10 mouse cellular contexts compared by ENCODE assay signal in genomic region chr3:142311075-142311474, GRCm38 (mm10).
A peak's percentile ranks its signal among the peaks of the same experiment; 100 is the strongest.
DNase-seq lines count a peak whose midpoint lies in the region; ATAC-seq lines count a peak whose summit lies in the region.
"Had no signal": no experiment of that assay in that cellular context is flagged by ENCODE, and none has a peak within 500 bp of the region (broad histone marks: within the 10 kb centered on the region; RNA-seq: fewer than 3 reads in every experiment).

No protein-coding gene starts in this region.

- peak; percentile 80 for ATAC-seq in forebrain, embryonic 11.5 days (replicated peaks; ENCODE audit: low FRiP score)
- peak; percentile 81 for ATAC-seq in forebrain, embryonic 16.5 days
- peak; percentile 86 for ATAC-seq in midbrain, embryonic 15.5 days (replicated peaks)
- ATAC-seq in megakaryocyte-erythroid progenitor cell, adult 5-6 weeks (replicated peaks; ENCODE audit: low FRiP score, low TSS enrichment, poor library complexity, severe bottlenecking): no peak

- H3K36me3 ChIP-seq in forebrain, embryonic 11.5 days (ENCODE audit: control insufficient read depth, insufficient read depth, low read length): no peaks in the 10 kb centered on the region
- no peaks in the 10 kb centered on the region for H3K36me3 ChIP-seq in forebrain, embryonic 10.5 days (replicated peaks)
- H3K36me3 ChIP-seq in forebrain, embryonic 16.5 days (ENCODE audit: control insufficient read depth, insufficient read depth): no peaks in the 10 kb centered on the region
- no peaks in the 10 kb centered on the region for H3K36me3 ChIP-seq in midbrain, embryonic 15.5 days (replicated peaks)
- H3K36me3 ChIP-seq: lung, embryonic 15.5 days had no signal

- no peak overlapping the region for H3K4me3 ChIP-seq in forebrain, embryonic 11.5 days (ENCODE audit: low read depth, low read length)
- H3K4me3 ChIP-seq in forebrain, embryonic 10.5 days: no peak overlapping the region
- H3K4me3 ChIP-seq in forebrain, embryonic 16.5 days (replicated peaks; ENCODE audit: low read length): no peak overlapping the region
- no peak overlapping the region for H3K4me3 ChIP-seq in midbrain, embryonic 15.5 days
- H3K4me3 ChIP-seq: lung, embryonic 15.5 days had no signal

- intact Hi-C loops in left cerebral cortex, postnatal 4 days (cut with DNase I): no loop called here

- no peaks in the 10 kb centered on the region for H3K27me3 ChIP-seq in forebrain, embryonic 11.5 days (ENCODE audit: control insufficient read depth, insufficient read depth, low read length)
- no peaks in the 10 kb centered on the region for H3K27me3 ChIP-seq in forebrain, embryonic 10.5 days (ENCODE audit: poor library complexity, severe bottlenecking)
- no peaks in the 10 kb centered on the region for H3K27me3 ChIP-seq in forebrain, embryonic 16.5 days (replicated peaks; ENCODE audit: control insufficient read depth, insufficient read depth, low read length)
- no peaks in the 10 kb centered on the region for H3K27me3 ChIP-seq in midbrain, embryonic 15.5 days (replicated peaks)
- H3K27me3 ChIP-seq: lung, embryonic 15.5 days had no signal

- no peaks in the 10 kb centered on the region for H3K9me3 ChIP-seq in forebrain, embryonic 11.5 days (ENCODE audit: control insufficient read depth, low read length)
- no peaks in the 10 kb centered on the region for H3K9me3 ChIP-seq in forebrain, embryonic 10.5 days
- no peaks in the 10 kb centered on the region for H3K9me3 ChIP-seq in forebrain, embryonic 16.5 days (ENCODE audit: control insufficient read depth, low read length)
- H3K9me3 ChIP-seq in midbrain, embryonic 15.5 days: no peaks in the 10 kb centered on the region
- H3K9me3 ChIP-seq: lung, embryonic 15.5 days had no signal

- WGBS in forebrain, embryonic 11.5 days: 42% methylated on average over 2 of the region's 2 CpGs
- 56% methylated on average over 2 of the region's 2 CpGs for WGBS in forebrain, embryonic 10.5 days
- WGBS in forebrain, embryonic 16.5 days: 13% methylated on average over 2 of the region's 2 CpGs
- WGBS in midbrain, embryonic 15.5 days: 40% methylated on average over 2 of the region's 2 CpGs

- H3K9ac ChIP-seq in forebrain, embryonic 11.5 days (ENCODE audit: low read length): no peak overlapping the region
- no peak overlapping the region for H3K9ac ChIP-seq in forebrain, embryonic 16.5 days (replicated peaks; ENCODE audit: low read depth, low read length)
- H3K9ac ChIP-seq in midbrain, embryonic 15.5 days: no peak overlapping the region
- H3K9ac ChIP-seq: lung, embryonic 15.5 days had no signal

- H3K4me2 ChIP-seq in forebrain, embryonic 11.5 days (ENCODE audit: low read depth, low read length, severe bottlenecking): no peak overlapping the region
- no peak overlapping the region for H3K4me2 ChIP-seq in forebrain, embryonic 16.5 days (ENCODE audit: low read length)
- H3K4me2 ChIP-seq in midbrain, embryonic 15.5 days: no peak overlapping the region
- H3K4me2 ChIP-seq: lung, embryonic 15.5 days had no signal

- H3K4me1 ChIP-seq in forebrain, embryonic 11.5 days (replicated peaks; ENCODE audit: control insufficient read depth, insufficient read depth, low read length): peaks cover 11% of the 10 kb centered on the region
- H3K4me1 ChIP-seq in forebrain, embryonic 10.5 days: peaks cover 32% of the 10 kb centered on the region
- H3K4me1 ChIP-seq in forebrain, embryonic 16.5 days (replicated peaks; ENCODE audit: control insufficient read depth, insufficient read depth, low read length): 0 out of 2 replicates have a peak, but pooled peaks cover 3% of the 10 kb centered on the region
- 0 out of 2 replicates have a peak, but pooled peaks cover 4% of the 10 kb centered on the region for H3K4me1 ChIP-seq in midbrain, embryonic 15.5 days

- H3K27ac ChIP-seq in forebrain, embryonic 11.5 days (ENCODE audit: low read depth, low read length): no peak overlapping the region
- no peak overlapping the region for H3K27ac ChIP-seq in forebrain, embryonic 10.5 days
- no peak overlapping the region for H3K27ac ChIP-seq in forebrain, embryonic 16.5 days (ENCODE audit: low read length)
- H3K27ac ChIP-seq in midbrain, embryonic 15.5 days: no peak overlapping the region
- H3K27ac ChIP-seq: lung, embryonic 15.5 days had no signal

- peak; percentile 55 for DNase-seq in forebrain, embryonic 11.5 days (ENCODE audit: low spot score)
- no peak for DNase-seq in forebrain, embryonic 10.5 days (ENCODE audit: extremely low spot score, low spot score)
- peak; percentile 66 for DNase-seq in left cerebral cortex, postnatal 4 days
- DNase-seq in left cerebral cortex, adult 8-10 months (ENCODE audit: low spot score in 2 of 2): no peak
- no peak for DNase-seq in spleen, postnatal 14 days (ENCODE audit: low spot score in 2 of 2)
- DNase-seq: B cell, adult 2 months had no signal

Comparison
In these comparisons a context has a peak if more than half of its experiments do, and no peak if none do; other contexts are left out.
1. DNase-seq: peak in forebrain, embryonic 11.5 days (single experiment) and left cerebral cortex, postnatal 4 days (single experiment); none in forebrain, embryonic 10.5 days (single experiment), left cerebral cortex, adult 8-10 months (0 of 2) and spleen, postnatal 14 days (0 of 2).